Mouse (Mus musculus): ENCODE results near the gene Lhfpl4. TPM values are rescaled to one million over a fixed set of nuclear protein-coding genes. Genes with fewer than 3 reads are reported as not detected.

Gene Lhfpl4
- polyA plus RNA-seq, 1 experiment from 2014 or later, result 0.45 TPM

GRCm38 (mm10) chr6:113156064-113156463 is 39.1 kb downstream of the Lhfpl4 start:
- peaks cover 60% of the 10 kb centered on the region for H3K36me3 ChIP-seq (ENCODE audit: control insufficient read depth, insufficient read depth, low read length)
- H3K9ac ChIP-seq (ENCODE audit: low read depth, low read length), result no peak overlapping the region
- no peaks in the 10 kb centered on the region for H3K27me3 ChIP-seq (ENCODE audit: control insufficient read depth, insufficient read depth, low read length)
- no peak overlapping the region for H3K4me2 ChIP-seq (replicated peaks; ENCODE audit: low read depth, low read length)
- ATAC-seq (ENCODE audit: low FRiP score, low TSS enrichment), result no peak
- H3K27ac ChIP-seq (ENCODE audit: low read depth, low read length), result no peak overlapping the region
- H3K9me3 ChIP-seq (ENCODE audit: control insufficient read depth, low read length), result no peaks in the 10 kb centered on the region
- H3K4me3 ChIP-seq (ENCODE audit: low read length), result no peak overlapping the region
- H3K4me1 ChIP-seq (ENCODE audit: control insufficient read depth, insufficient read depth, low read length), result no peaks in the 10 kb centered on the region
- 93% methylated on average over 4 of the region's 4 CpGs for WGBS

GRCm38 (mm10) chr6:113154886-113155285 is 40.3 kb downstream of the Lhfpl4 start:
- Histone ChIP-seq H3K4me2 (replicated peaks; ENCODE audit: low read depth, low read length) (no peak overlapping the region), H3K36me3 (ENCODE audit: control insufficient read depth, insufficient read depth, low read length) (peaks cover 71% of the 10 kb centered on the region)
- WGBS, result 93% methylated on average over 6 of the region's 6 CpGs

DNA sequence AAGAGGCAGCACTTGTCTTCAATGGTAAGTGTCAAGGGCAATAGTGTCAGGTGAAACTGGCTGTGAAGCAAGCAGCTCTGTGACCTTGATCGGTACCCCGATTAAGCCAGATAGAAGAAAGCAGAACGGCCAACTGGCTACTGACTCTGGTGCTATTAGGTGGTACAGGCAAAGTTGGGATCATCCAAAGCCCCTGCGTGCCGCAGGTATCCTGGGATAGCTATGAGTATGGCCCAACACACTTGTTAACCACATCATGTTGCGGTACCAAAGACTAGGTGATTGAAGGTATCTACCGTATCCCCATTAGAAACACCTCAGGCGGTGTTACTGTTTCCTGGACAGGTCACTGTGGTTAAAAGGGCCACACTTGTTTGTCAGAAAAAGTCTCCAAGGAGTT is 41.1 kb downstream of the Lhfpl4 start:
- Histone ChIP-seq H3K9me3 (ENCODE audit: control insufficient read depth, low read length) (no peaks in the 10 kb centered on the region), H3K27ac (ENCODE audit: low read depth, low read length) (no peak overlapping the region), H3K4me2 (replicated peaks; ENCODE audit: low read depth, low read length) (no peak overlapping the region), H3K9ac (ENCODE audit: low read depth, low read length) (no peak overlapping the region), H3K27me3 (ENCODE audit: control insufficient read depth, insufficient read depth, low read length) (no peaks in the 10 kb centered on the region), H3K4me1 (ENCODE audit: control insufficient read depth, insufficient read depth, low read length) (no peaks in the 10 kb centered on the region), H3K36me3 (ENCODE audit: control insufficient read depth, insufficient read depth, low read length) (peaks cover 79% of the 10 kb centered on the region), H3K4me3 (ENCODE audit: low read length) (no peak overlapping the region)
- 98% methylated on average over 8 of the region's 8 CpGs for whole genome bisulfite sequencing
- no peak for ATAC-seq (ENCODE audit: low FRiP score, low TSS enrichment)

More at GRCm38 (mm10) chr6:113154886-113155285, 40.3 kb downstream of the Lhfpl4 start:
- H3K27ac ChIP-seq (ENCODE audit: low read depth, low read length), result no peak overlapping the region
- no peak overlapping the region for H3K9ac ChIP-seq (ENCODE audit: low read depth, low read length)
- no peaks in the 10 kb centered on the region for H3K9me3 ChIP-seq (ENCODE audit: control insufficient read depth, low read length)
- H3K4me3 ChIP-seq (ENCODE audit: low read length), result no peak overlapping the region
- no peaks in the 10 kb centered on the region for H3K27me3 ChIP-seq (ENCODE audit: control insufficient read depth, insufficient read depth, low read length)
- no peaks in the 10 kb centered on the region for H3K4me1 ChIP-seq (ENCODE audit: control insufficient read depth, insufficient read depth, low read length)
- ATAC-seq (ENCODE audit: low FRiP score, low TSS enrichment), result no peak

DNA sequence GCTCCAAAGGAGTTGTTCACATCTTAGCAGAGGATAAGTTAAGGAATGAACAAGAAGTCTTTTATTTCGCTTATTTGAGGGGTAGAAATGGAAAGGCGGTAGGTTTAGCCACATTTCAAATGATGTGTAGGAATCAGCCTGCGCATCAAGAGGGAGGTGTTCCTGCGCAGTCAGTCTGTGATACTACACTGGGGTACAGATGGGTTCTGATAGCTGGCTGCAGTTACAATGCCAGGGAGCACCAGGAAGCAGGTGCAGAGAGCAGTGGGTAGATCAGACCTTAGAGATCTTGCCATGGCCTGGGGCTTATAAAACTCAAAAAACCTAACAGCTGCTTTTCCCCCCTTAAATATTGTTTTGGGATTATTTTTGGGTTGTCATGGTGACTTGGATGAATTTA is 49.9 kb downstream of the Lhfpl4 start:
- Histone ChIP-seq H3K4me2 (replicated peaks; ENCODE audit: low read depth, low read length) (no peak overlapping the region), H3K9ac (ENCODE audit: low read depth, low read length) (no peak overlapping the region), H3K27me3 (ENCODE audit: control insufficient read depth, insufficient read depth, low read length) (no peaks in the 10 kb centered on the region), H3K36me3 (ENCODE audit: control insufficient read depth, insufficient read depth, low read length) (peaks cover 84% of the 10 kb centered on the region), H3K9me3 (ENCODE audit: control insufficient read depth, low read length) (no peaks in the 10 kb centered on the region), H3K4me3 (ENCODE audit: low read length) (no peak overlapping the region), H3K4me1 (ENCODE audit: control insufficient read depth, insufficient read depth, low read length) (no peaks in the 10 kb centered on the region), H3K27ac (ENCODE audit: low read depth, low read length) (no peak overlapping the region)
- 97% methylated on average over 4 of the region's 4 CpGs for WGBS
- no peak for ATAC-seq (ENCODE audit: low FRiP score, low TSS enrichment)

GRCm38 (mm10) chr6:113144764-113145163 is 50.4 kb downstream of the Lhfpl4 start:
- Histone ChIP-seq H3K36me3 (ENCODE audit: control insufficient read depth, insufficient read depth, low read length) (peaks cover 80% of the 10 kb centered on the region), H3K4me2 (replicated peaks; ENCODE audit: low read depth, low read length) (no peak overlapping the region), H3K27me3 (ENCODE audit: control insufficient read depth, insufficient read depth, low read length) (no peaks in the 10 kb centered on the region), H3K9ac (ENCODE audit: low read depth, low read length) (no peak overlapping the region), H3K27ac (ENCODE audit: low read depth, low read length) (no peak overlapping the region), H3K4me3 (ENCODE audit: low read length) (no peak overlapping the region), H3K4me1 (ENCODE audit: control insufficient read depth, insufficient read depth, low read length) (no peaks in the 10 kb centered on the region), H3K9me3 (ENCODE audit: control insufficient read depth, low read length) (no peaks in the 10 kb centered on the region)
- ATAC-seq (ENCODE audit: low FRiP score, low TSS enrichment), result no peak
- WGBS, result 91% methylated on average over 1 of the region's 1 CpGs

- no peak for ATAC-seq (ENCODE audit: low FRiP score, low TSS enrichment)
- Histone ChIP-seq H3K27me3 (ENCODE audit: control insufficient read depth, insufficient read depth, low read length) (no peaks in the 10 kb centered on the region), H3K4me2 (replicated peaks; ENCODE audit: low read depth, low read length) (no peak overlapping the region; the same call in 1 of the 2 replicates), H3K4me3 (ENCODE audit: low read length) (no peak overlapping the region), H3K9ac (ENCODE audit: low read depth, low read length) (no peak overlapping the region), H3K36me3 (ENCODE audit: control insufficient read depth, insufficient read depth, low read length) (peaks cover 80% of the 10 kb centered on the region), H3K27ac (ENCODE audit: low read depth, low read length) (no peak overlapping the region), H3K4me1 (ENCODE audit: control insufficient read depth, insufficient read depth, low read length) (no peaks in the 10 kb centered on the region), H3K9me3 (ENCODE audit: control insufficient read depth, low read length) (no peaks in the 10 kb centered on the region)
- WGBS, result 53% methylated on average over 1 of the region's 1 CpGs
Measured at GRCm38 (mm10) chr6:113141389-113142094, 53.6 kb downstream of the Lhfpl4 start.

- Histone ChIP-seq H3K27ac (ENCODE audit: low read depth, low read length) (no peak overlapping the region), H3K27me3 (ENCODE audit: control insufficient read depth, insufficient read depth, low read length) (no peaks in the 10 kb centered on the region), H3K9ac (ENCODE audit: low read depth, low read length) (no peak overlapping the region), H3K4me1 (ENCODE audit: control insufficient read depth, insufficient read depth, low read length) (no peaks in the 10 kb centered on the region), H3K4me2 (replicated peaks; ENCODE audit: low read depth, low read length) (no peak overlapping the region), H3K36me3 (ENCODE audit: control insufficient read depth, insufficient read depth, low read length) (peaks cover 79% of the 10 kb centered on the region), H3K9me3 (ENCODE audit: control insufficient read depth, low read length) (no peaks in the 10 kb centered on the region), H3K4me3 (ENCODE audit: low read length) (no peak overlapping the region)
- WGBS, result 81% methylated on average over 2 of the region's 2 CpGs
- no peak for ATAC-seq (ENCODE audit: low FRiP score, low TSS enrichment)
Measured at GRCm38 (mm10) chr6:113133360-113133759, 61.8 kb downstream of the Lhfpl4 start.

DNA sequence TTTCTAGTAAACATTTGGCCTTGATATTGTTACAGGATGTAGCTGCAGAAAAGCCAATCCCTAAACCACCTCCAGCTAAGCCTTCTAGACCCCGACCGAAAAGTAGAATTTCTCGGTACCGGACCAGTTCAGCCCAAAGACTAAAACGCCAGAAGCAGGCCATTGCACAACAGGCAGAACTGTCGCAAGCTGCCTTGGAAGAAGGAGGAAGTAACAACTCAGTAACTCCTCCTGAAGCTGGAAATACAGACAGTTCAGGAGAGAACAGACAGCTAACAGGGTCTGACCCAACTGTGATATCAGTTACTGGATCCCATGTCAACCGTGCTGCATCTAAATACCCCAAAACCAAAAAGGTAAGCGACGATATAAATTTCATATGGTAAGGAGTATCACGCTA is 74.4 kb downstream of the Lhfpl4 start:
- Histone ChIP-seq H3K4me1 (ENCODE audit: control insufficient read depth, insufficient read depth, low read length) (no peaks in the 10 kb centered on the region), H3K9me3 (ENCODE audit: control insufficient read depth, low read length) (no peaks in the 10 kb centered on the region), H3K4me2 (replicated peaks; ENCODE audit: low read depth, low read length) (no peak overlapping the region), H3K27ac (ENCODE audit: low read depth, low read length) (no peak overlapping the region), H3K4me3 (ENCODE audit: low read length) (no peak overlapping the region), H3K27me3 (ENCODE audit: control insufficient read depth, insufficient read depth, low read length) (no peaks in the 10 kb centered on the region), H3K36me3 (ENCODE audit: control insufficient read depth, insufficient read depth, low read length) (peaks cover 89% of the 10 kb centered on the region), H3K9ac (ENCODE audit: low read depth, low read length) (no peak overlapping the region)
- 95% methylated on average over 10 of the region's 10 CpGs for WGBS
- no peak for ATAC-seq (ENCODE audit: low FRiP score, low TSS enrichment)
